Mouse (Mus musculus) intestine, embryonic 15.5 days (tissue): ENCODE data around the gene Lekr1. TPM values are rescaled to one million over a fixed set of nuclear protein-coding genes. Genes with fewer than 3 reads are reported as not detected.
"Not testable (repeated sequence)": the region's sequence is repeated elsewhere in the genome, so short reads cannot be mapped to it uniquely, and the experiment has no call there.

Source experiments
- ATAC-seq: fragments of 200-750 bp; cut with Nextera tagmentation; 2 replicates; pipeline ENCODE4 v1.8.0; 2017; ENCODE audit warnings: moderate TSS enrichment, moderate library complexity
- H3K27ac ChIP-seq: fragments of 300-500 bp; sonication (generic); 2 replicates; pipeline ENCODE4 v1.5.1; 2015; ENCODE audit warnings: mild to moderate bottlenecking, inconsistent platforms
- H3K27me3 ChIP-seq: fragments of 300-500 bp; sonication (generic); replicated peaks from 2 replicates; pipeline ENCODE4 v1.6.1; 2015; ENCODE audit warnings: inconsistent platforms
- H3K36me3 ChIP-seq: fragments of 300-500 bp; sonication (generic); 2 replicates; pipeline ENCODE4 v1.6.1; 2015; ENCODE audit warnings: inconsistent platforms
- H3K4me1 ChIP-seq: fragments of 300-500 bp; sonication (generic); replicated peaks from 2 replicates; pipeline ENCODE4 v1.6.1; 2015; ENCODE audit warnings: inconsistent platforms
- H3K4me2 ChIP-seq: fragments of 300-500 bp; sonication (generic); replicated peaks from 2 replicates; pipeline ENCODE4 v1.6.1; 2015; ENCODE audit warnings: mild to moderate bottlenecking, inconsistent platforms
- H3K4me3 ChIP-seq: fragments of 300-500 bp; sonication (generic); replicated peaks from 2 replicates; pipeline ENCODE4 v1.5.1; 2015; ENCODE audit warnings: inconsistent platforms
- H3K9ac ChIP-seq: fragments of 300-500 bp; sonication (generic); 2 replicates; pipeline ENCODE4 v1.6.1; 2015; ENCODE audit warnings: inconsistent platforms
- H3K9me3 ChIP-seq: fragments of 300-500 bp; sonication (generic); 2 replicates; pipeline ENCODE4 v1.6.1; 2016; ENCODE audit warnings: inconsistent platforms
- WGBS: fragments of 180-500 bp; shearing (Covaris S2); methylation state at CpG from one replicate; pipeline ENCODE4 v1.1.7; 2015; 5-methylcytosine and 5-hydroxymethylcytosine counted together
- polyA plus RNA-seq: library from polyadenylated mRNA; unstranded; fragments of >200 nt; fragmentation: Nextera tagmentation; extraction: Ambion mirVana; gene quantifications from 2 replicates; pipeline ENCODE4 v1.2.1, GENCODE M21; 2015

The Lekr1 gene
- polyA plus RNA-seq, 1 experiment from 2014 or later: 7.5 TPM

GRCm38 (mm10) chr3:65722897-65723296 lies 56.9 kb downstream of the Lekr1 start:
- no peaks in the 10 kb centered on the region for H3K27me3 ChIP-seq
- WGBS: 80% methylated on average over 4 of the region's 4 CpGs
- no peak for ATAC-seq

GRCm38 (mm10) chr3:65723664-65724063 lies 57.6 kb downstream of the Lekr1 start:
- no peak overlapping the region for H3K4me2 ChIP-seq
- no peak overlapping the region for H3K27ac ChIP-seq
- no peak for ATAC-seq
- WGBS: 69% methylated on average over 4 of the region's 4 CpGs
- no peaks in the 10 kb centered on the region for H3K27me3 ChIP-seq
- H3K4me3 ChIP-seq: no peak overlapping the region
- H3K9me3 ChIP-seq: no peaks in the 10 kb centered on the region
- no peaks in the 10 kb centered on the region for H3K4me1 ChIP-seq
- no peak overlapping the region for H3K9ac ChIP-seq
- no peaks in the 10 kb centered on the region for H3K36me3 ChIP-seq

More at GRCm38 (mm10) chr3:65722897-65723296, 56.9 kb downstream of the Lekr1 start:
- H3K36me3 ChIP-seq: no peaks in the 10 kb centered on the region
- H3K9me3 ChIP-seq: no peaks in the 10 kb centered on the region
- no peak overlapping the region for H3K4me2 ChIP-seq
- H3K4me1 ChIP-seq: no peaks in the 10 kb centered on the region
- H3K27ac ChIP-seq: no peak overlapping the region
- H3K9ac ChIP-seq: no peak overlapping the region
- no peak overlapping the region for H3K4me3 ChIP-seq

GRCm38 (mm10) chr3:65737816-65738215 lies 71.8 kb downstream of the Lekr1 start:
- Histone ChIP-seq H3K36me3 (no peaks in the 10 kb centered on the region), H3K4me2 (no peak overlapping the region), H3K9me3 (no peaks in the 10 kb centered on the region), H3K27me3 (no peaks in the 10 kb centered on the region), H3K9ac (no peak overlapping the region), H3K27ac (no peak overlapping the region), H3K4me3 (no peak overlapping the region), H3K4me1 (no peaks in the 10 kb centered on the region)
- 78% methylated on average over 4 of the region's 4 CpGs for WGBS
- no peak for ATAC-seq

- no peaks in the 10 kb centered on the region for H3K4me1 ChIP-seq
- H3K9ac ChIP-seq: no peak overlapping the region
- 78% methylated on average over 4 of the region's 4 CpGs for WGBS
- H3K9me3 ChIP-seq: no peaks in the 10 kb centered on the region
- H3K4me2 ChIP-seq: no peak overlapping the region
- no peak for ATAC-seq
- no peaks in the 10 kb centered on the region for H3K27me3 ChIP-seq
- no peak overlapping the region for H3K4me3 ChIP-seq
- no peak overlapping the region for H3K27ac ChIP-seq
- no peaks in the 10 kb centered on the region for H3K36me3 ChIP-seq
These were observed 78.9 kb downstream of the Lekr1 start for GRCm38 (mm10) chr3:65744936-65745335.

- H3K9ac ChIP-seq: no peak overlapping the region
- H3K9me3 ChIP-seq: no peaks in the 10 kb centered on the region
- no peaks in the 10 kb centered on the region for H3K4me1 ChIP-seq
- no peak overlapping the region for H3K4me2 ChIP-seq
- H3K27ac ChIP-seq: no peak overlapping the region
- no peaks in the 10 kb centered on the region for H3K27me3 ChIP-seq
- no peak overlapping the region for H3K4me3 ChIP-seq
- ATAC-seq: no peak
- 78% methylated on average over 20 of the region's 20 CpGs for WGBS
- no peaks in the 10 kb centered on the region for H3K36me3 ChIP-seq
These were observed 98.8 kb downstream of the Lekr1 start for GRCm38 (mm10) chr3:65764511-65765508.

GRCm38 (mm10) chr3:65766387-65766786 lies 100.4 kb downstream of the Lekr1 start:
- ATAC-seq: no peak

GRCm38 (mm10) chr3:65767202-65767862 lies 101.3 kb downstream of the Lekr1 start:
- no peaks in the 10 kb centered on the region for H3K27me3 ChIP-seq
- 74% methylated on average over 6 of the region's 6 CpGs for WGBS
- H3K36me3 ChIP-seq: no peaks in the 10 kb centered on the region
- no peak for ATAC-seq
- H3K4me1 ChIP-seq: no peaks in the 10 kb centered on the region
- no peak overlapping the region for H3K27ac ChIP-seq
- H3K9me3 ChIP-seq: no peaks in the 10 kb centered on the region
- no peak overlapping the region for H3K4me2 ChIP-seq
- H3K9ac ChIP-seq: no peak overlapping the region
- H3K4me3 ChIP-seq: no peak overlapping the region

More at GRCm38 (mm10) chr3:65766387-65766786, 100.4 kb downstream of the Lekr1 start:
- Histone ChIP-seq H3K9ac (no peak overlapping the region), H3K9me3 (no peaks in the 10 kb centered on the region), H3K27ac (no peak overlapping the region), H3K4me2 (no peak overlapping the region), H3K4me3 (no peak overlapping the region), H3K4me1 (no peaks in the 10 kb centered on the region), H3K36me3 (no peaks in the 10 kb centered on the region), H3K27me3 (no peaks in the 10 kb centered on the region)

GRCm38 (mm10) chr3:65769666-65770065 lies 103.6 kb downstream of the Lekr1 start:
- not testable (repeated sequence) for H3K4me1 ChIP-seq, H3K9ac ChIP-seq, H3K36me3 ChIP-seq, H3K4me2 ChIP-seq, H3K27ac ChIP-seq, H3K9me3 ChIP-seq, ATAC-seq, H3K4me3 ChIP-seq, H3K27me3 ChIP-seq
- 96% methylated on average over 7 of the region's 7 CpGs for WGBS

GRCm38 (mm10) chr3:65773910-65774309 lies 107.9 kb downstream of the Lekr1 start:
- H3K27ac ChIP-seq: no peak overlapping the region
- H3K4me2 ChIP-seq: no peak overlapping the region
- WGBS: 73% methylated on average over 1 of the region's 1 CpGs
- H3K4me1 ChIP-seq: no peaks in the 10 kb centered on the region
- H3K27me3 ChIP-seq: no peaks in the 10 kb centered on the region
- no peaks in the 10 kb centered on the region for H3K36me3 ChIP-seq
- ATAC-seq: no peak
- no peak overlapping the region for H3K9ac ChIP-seq
- H3K4me3 ChIP-seq: no peak overlapping the region
- no peaks in the 10 kb centered on the region for H3K9me3 ChIP-seq

- WGBS: 89% methylated on average over 5 of the region's 5 CpGs
- no peak overlapping the region for H3K4me3 ChIP-seq
- no peaks in the 10 kb centered on the region for H3K4me1 ChIP-seq
- no peaks in the 10 kb centered on the region for H3K36me3 ChIP-seq
- H3K9ac ChIP-seq: no peak overlapping the region
- H3K27me3 ChIP-seq: no peaks in the 10 kb centered on the region
- no peak overlapping the region for H3K4me2 ChIP-seq
- H3K27ac ChIP-seq: no peak overlapping the region
- H3K9me3 ChIP-seq: no peaks in the 10 kb centered on the region
- no peak for ATAC-seq
These were observed 109.1 kb downstream of the Lekr1 start for GRCm38 (mm10) chr3:65775096-65775495.

- H3K4me2 ChIP-seq: no peak overlapping the region
- H3K9me3 ChIP-seq: no peaks in the 10 kb centered on the region
- no peak overlapping the region for H3K9ac ChIP-seq
- H3K27ac ChIP-seq: no peak overlapping the region
- ATAC-seq: no peak
- no peaks in the 10 kb centered on the region for H3K36me3 ChIP-seq
- no peaks in the 10 kb centered on the region for H3K4me1 ChIP-seq
- WGBS: 71% methylated on average over 5 of the region's 5 CpGs
- H3K4me3 ChIP-seq: no peak overlapping the region
- H3K27me3 ChIP-seq: no peaks in the 10 kb centered on the region
These were observed 116.2 kb downstream of the Lekr1 start for GRCm38 (mm10) chr3:65782246-65782645.

- H3K36me3 ChIP-seq: no peaks in the 10 kb centered on the region
- H3K27ac ChIP-seq: no peak overlapping the region
- H3K4me1 ChIP-seq: no peaks in the 10 kb centered on the region
- no peaks in the 10 kb centered on the region for H3K9me3 ChIP-seq
- ATAC-seq: no peak
- H3K4me2 ChIP-seq: no peak overlapping the region
- no peak overlapping the region for H3K4me3 ChIP-seq
- no peaks in the 10 kb centered on the region for H3K27me3 ChIP-seq
- no peak overlapping the region for H3K9ac ChIP-seq
- WGBS: 44% methylated on average over 3 of the region's 3 CpGs
These were observed 124.2 kb downstream of the Lekr1 start for GRCm38 (mm10) chr3:65790076-65790685.
